Mouse (Mus musculus): Measurements from ENCODE around the gene Stk38l. TPM values are rescaled to one million over a fixed set of nuclear protein-coding genes. Genes with fewer than 3 reads are reported as not detected.
"Not testable (repeated sequence)": the region's sequence is repeated elsewhere in the genome, so short reads cannot be mapped to it uniquely, and the experiment has no call there.

Gene Stk38l
- polyA plus RNA-seq, 2 experiments = 1.7 to 4.4 TPM

DNA sequence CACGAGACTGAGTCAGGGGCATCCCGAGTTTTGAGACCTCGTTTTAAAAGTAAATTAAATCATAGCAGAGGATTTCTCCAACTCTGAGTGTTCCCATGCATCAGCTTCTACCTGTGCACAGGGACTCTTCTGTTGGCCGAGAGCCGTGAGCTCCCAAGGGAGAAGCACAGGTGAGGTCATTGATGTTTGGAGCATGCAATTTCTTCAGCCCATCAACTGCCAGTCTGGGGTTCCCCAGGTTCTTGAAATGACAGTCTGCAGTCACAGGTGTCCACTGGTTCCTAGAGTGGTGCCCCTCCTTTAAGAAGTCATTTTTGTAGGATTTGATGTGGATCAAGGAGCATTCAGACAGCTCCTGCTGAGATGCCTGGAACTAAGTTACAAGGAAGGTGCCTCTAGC, 46.0 kb downstream of the Stk38l start:
- WGBS (ENCODE audit: insufficient replicate concordance) = 62% methylated on average over 5 of the region's 5 CpGs
- Histone ChIP-seq H3K4me3 (ENCODE audit: insufficient read depth in 1 of 2, low read depth in 2 of 2, low read length in 2 of 2) (no peak overlapping the region), H3K27me3 (ENCODE audit: control insufficient read depth, insufficient read depth, low read length) (no peaks in the 10 kb centered on the region), H3K9me3 (ENCODE audit: control insufficient read depth, low read length) (no peaks in the 10 kb centered on the region), H3K4me2 (ENCODE audit: low read depth) (no peak overlapping the region), H3K27ac (no peak overlapping the region), H3K36me3 (replicated peaks; ENCODE audit: control insufficient read depth, insufficient read depth, low read depth) (peaks cover 3% of the 10 kb centered on the region; the same call in 1 of the 2 replicates), H3K4me1 (replicated peaks; ENCODE audit: control insufficient read depth in 2 of 2, insufficient read depth in 2 of 2, low read length in 1 of 2) (no peaks in the 10 kb centered on the region), H3K9ac (replicated peaks) (no peak overlapping the region)
- no peak for DNase-seq (ENCODE audit: low read depth in 3 of 3, low spot score in 3 of 3)
- ATAC-seq (ENCODE audit: insufficient read depth) = no peak
- TF ChIP-seq EP300 (IDR thresholded peaks at IDR 0.05; ENCODE audit: low read depth) (no peak), CTCF (IDR thresholded peaks at IDR 0.05; ENCODE audit: low read depth) (no peak)

DNA sequence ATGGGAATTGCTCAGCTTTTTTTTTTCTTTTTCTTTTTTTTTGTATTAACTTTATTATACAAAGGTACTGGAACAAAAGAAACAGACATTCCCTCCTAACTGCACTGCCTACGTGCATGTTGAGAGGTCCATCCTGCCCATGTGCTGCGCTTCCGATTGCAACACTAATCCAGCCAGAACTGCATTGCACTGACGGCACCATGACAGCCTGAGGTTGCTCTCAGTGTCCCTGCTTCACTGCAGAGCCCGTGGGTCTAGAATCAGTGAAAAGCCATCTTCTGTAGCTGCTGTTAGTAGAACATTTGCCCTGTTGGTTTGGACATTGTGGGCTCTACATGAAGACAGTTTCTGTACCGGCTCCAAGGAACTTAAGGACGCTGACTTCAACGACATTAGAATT, 51.1 kb downstream of the Stk38l start:
- H3K9ac ChIP-seq (replicated peaks); H3K4me2 ChIP-seq (ENCODE audit: low read depth); H3K9me3 ChIP-seq (ENCODE audit: control insufficient read depth, low read length); DNase-seq (ENCODE audit: low read depth in 3 of 3, low spot score in 3 of 3); ATAC-seq (ENCODE audit: insufficient read depth); H3K27me3 ChIP-seq (ENCODE audit: control insufficient read depth, insufficient read depth, low read length); H3K4me1 ChIP-seq (replicated peaks; ENCODE audit: control insufficient read depth in 2 of 2, insufficient read depth in 2 of 2, low read length in 1 of 2); H3K4me3 ChIP-seq (ENCODE audit: insufficient read depth in 1 of 2, low read depth in 2 of 2, low read length in 2 of 2); H3K36me3 ChIP-seq (replicated peaks; ENCODE audit: control insufficient read depth, insufficient read depth, low read depth); H3K27ac ChIP-seq: not testable (repeated sequence)
- 65% methylated on average over 8 of the region's 8 CpGs for WGBS (ENCODE audit: insufficient replicate concordance)

DNA sequence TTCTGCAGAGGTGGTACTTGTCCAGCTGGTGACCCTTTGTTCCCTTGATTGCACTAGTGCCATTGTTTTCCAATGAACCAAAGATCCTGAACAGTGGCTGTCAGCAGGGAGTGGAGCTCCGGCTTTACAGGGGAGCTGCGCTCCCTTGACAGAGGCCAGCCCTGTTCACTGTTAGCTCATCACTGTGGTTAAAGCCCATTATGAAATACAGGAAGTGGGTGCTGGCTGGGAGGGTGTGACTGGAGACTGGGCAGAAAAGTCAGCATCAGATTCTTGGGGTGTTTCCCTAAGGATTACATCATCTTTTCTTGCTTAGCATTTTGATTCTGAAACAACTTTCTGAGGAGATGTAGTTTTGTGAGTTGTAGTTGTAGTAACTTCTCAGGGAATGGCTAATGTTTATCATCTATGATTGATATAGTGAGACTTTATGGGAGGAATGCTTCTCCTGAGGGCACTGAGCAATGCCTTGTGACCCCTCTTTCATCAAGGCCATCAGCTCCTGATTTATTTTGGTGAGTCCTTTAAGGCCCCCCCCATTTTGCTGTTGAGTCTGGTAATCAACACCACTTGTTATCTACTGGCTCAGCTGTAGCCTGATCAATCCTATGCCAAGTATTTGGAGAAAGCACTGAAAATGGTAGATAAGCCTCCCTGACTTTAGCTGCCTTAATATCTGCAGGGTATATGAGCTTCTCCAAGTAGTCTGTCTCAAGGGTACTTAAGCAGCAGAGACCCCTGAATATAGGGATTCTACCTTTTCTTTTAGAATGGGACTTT, 52.0 kb downstream of the Stk38l start:
- Histone ChIP-seq H3K9ac (replicated peaks) (no peak overlapping the region), H3K4me3 (ENCODE audit: insufficient read depth in 1 of 2, low read depth in 2 of 2, low read length in 2 of 2) (no peak overlapping the region), H3K4me1 (replicated peaks; ENCODE audit: control insufficient read depth in 2 of 2, insufficient read depth in 2 of 2, low read length in 1 of 2) (peaks cover 0 to 7% of the 10 kb centered on the region in 2 experiments; a peak in 3 of 4 replicates), H3K27ac (no peak overlapping the region), H3K4me2 (ENCODE audit: low read depth) (no peak overlapping the region), H3K9me3 (ENCODE audit: control insufficient read depth, low read length) (no peaks in the 10 kb centered on the region), H3K27me3 (ENCODE audit: control insufficient read depth, insufficient read depth, low read length) (no peaks in the 10 kb centered on the region), H3K36me3 (replicated peaks; ENCODE audit: control insufficient read depth, insufficient read depth, low read depth) (no peaks in the 10 kb centered on the region; the same call in 1 of the 2 replicates)
- DNase-seq (ENCODE audit: low read depth in 3 of 3, low spot score in 3 of 3) (peak in 1 of 3 experiments; percentile 32), ATAC-seq (ENCODE audit: insufficient read depth) (peak; percentile 71)
- WGBS (ENCODE audit: insufficient replicate concordance) = 8% methylated on average over 2 of the region's 2 CpGs
- TF ChIP-seq CTCF (IDR thresholded peaks at IDR 0.05; ENCODE audit: low read depth) (no peak), EP300 (IDR thresholded peaks at IDR 0.05; ENCODE audit: low read depth) (peak; percentile 52)

DNA sequence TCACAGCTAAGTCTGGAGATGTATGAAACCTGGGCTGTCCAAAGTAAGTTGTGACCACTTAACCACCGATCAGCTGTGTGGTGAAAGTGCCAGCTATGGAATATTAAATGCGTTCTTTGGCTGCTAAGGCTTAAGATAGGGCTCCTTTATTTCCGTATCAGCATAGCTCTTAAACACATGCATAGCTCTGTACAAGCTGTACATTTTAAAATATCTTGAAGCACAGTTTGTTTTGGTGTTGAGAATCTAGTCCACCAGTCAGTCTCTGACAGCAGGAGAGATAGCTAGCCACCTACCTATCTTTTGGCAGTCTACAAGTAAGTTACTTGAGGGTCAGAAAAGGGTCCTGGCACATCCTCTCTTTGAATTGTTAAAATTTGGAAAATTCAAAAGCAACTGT, 53.3 kb downstream of the Stk38l start:
- WGBS (ENCODE audit: insufficient replicate concordance) = 72% methylated on average over 3 of the region's 3 CpGs
- ATAC-seq (ENCODE audit: insufficient read depth) (no peak), DNase-seq (ENCODE audit: low read depth in 3 of 3, low spot score in 3 of 3) (no peak)
- Histone ChIP-seq H3K36me3 (replicated peaks; ENCODE audit: control insufficient read depth, insufficient read depth, low read depth) (no peaks in the 10 kb centered on the region; the same call in 1 of the 2 replicates), H3K4me2 (ENCODE audit: low read depth) (no peak overlapping the region), H3K9ac (replicated peaks) (no peak overlapping the region), H3K4me3 (ENCODE audit: insufficient read depth in 1 of 2, low read depth in 2 of 2, low read length in 2 of 2) (no peak overlapping the region), H3K27ac (no peak overlapping the region), H3K27me3 (ENCODE audit: control insufficient read depth, insufficient read depth, low read length) (no peaks in the 10 kb centered on the region), H3K4me1 (replicated peaks; ENCODE audit: control insufficient read depth in 2 of 2, insufficient read depth in 2 of 2, low read length in 1 of 2) (peaks cover 0 to 7% of the 10 kb centered on the region in 2 experiments; a peak in 3 of 4 replicates), H3K9me3 (ENCODE audit: control insufficient read depth, low read length) (no peaks in the 10 kb centered on the region)
- TF ChIP-seq CTCF (IDR thresholded peaks at IDR 0.05; ENCODE audit: low read depth) (no peak), EP300 (IDR thresholded peaks at IDR 0.05; ENCODE audit: low read depth) (no peak)

DNA sequence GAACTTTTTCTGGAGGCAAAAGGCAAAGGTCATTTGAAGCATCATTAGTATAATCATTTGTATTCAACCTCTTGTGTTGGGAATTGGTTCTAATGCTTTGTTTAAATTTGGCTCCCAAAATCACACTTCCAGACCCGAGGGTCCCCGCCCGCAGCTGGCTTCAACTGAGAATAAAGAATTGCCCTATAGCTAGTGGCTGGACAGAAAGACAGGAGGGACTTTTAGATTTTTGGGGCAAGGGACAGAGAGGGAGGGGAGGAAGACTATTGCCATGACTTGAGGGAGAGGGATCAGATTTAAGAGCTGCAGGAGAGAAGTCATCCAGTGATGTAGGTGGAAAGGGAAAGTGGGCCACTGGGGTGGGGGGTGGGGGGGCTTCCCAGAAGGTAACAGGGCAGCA, 56.8 kb downstream of the Stk38l start:
- ATAC-seq (ENCODE audit: insufficient read depth) (no peak), DNase-seq (ENCODE audit: low read depth in 3 of 3, low spot score in 3 of 3) (no peak)

More for the DNA sequence above, 56.8 kb downstream of the Stk38l start:
- no peak overlapping the region for H3K9ac ChIP-seq (replicated peaks)
- H3K4me2 ChIP-seq (ENCODE audit: low read depth) = no peak overlapping the region
- no peaks in the 10 kb centered on the region for H3K27me3 ChIP-seq (ENCODE audit: control insufficient read depth, insufficient read depth, low read length)
- TF ChIP-seq EP300 (IDR thresholded peaks at IDR 0.05; ENCODE audit: low read depth) (no peak), CTCF (IDR thresholded peaks at IDR 0.05; ENCODE audit: low read depth) (no peak)
- no peaks in the 10 kb centered on the region for H3K36me3 ChIP-seq (replicated peaks; ENCODE audit: control insufficient read depth, insufficient read depth, low read depth)
- no peak overlapping the region for H3K27ac ChIP-seq
- H3K4me1 ChIP-seq (replicated peaks; ENCODE audit: control insufficient read depth in 2 of 2, insufficient read depth in 2 of 2, low read length in 1 of 2) = peaks cover 0 to 7% of the 10 kb centered on the region in 2 experiments; a peak in 3 of 4 replicates
- H3K9me3 ChIP-seq (ENCODE audit: control insufficient read depth, low read length) = no peaks in the 10 kb centered on the region
- 75% methylated on average over 3 of the region's 3 CpGs for WGBS (ENCODE audit: insufficient replicate concordance)
- H3K4me3 ChIP-seq (ENCODE audit: insufficient read depth in 1 of 2, low read depth in 2 of 2, low read length in 2 of 2) = no peak overlapping the region
